Mouse (Mus musculus) cerebellum, adult 2 months (tissue): ENCODE measurements at regions not wholly inside any gene's neighbourhood (a gene's known extent, or its start where the extent isn't known, plus 50 kb on each side); places are given as distances from the start of the nearest gene placed in this dataset.
"Not testable (repeated sequence)": the region's sequence is repeated elsewhere in the genome, so short reads cannot be mapped to it uniquely, and the experiment has no call there.

Source experiments
- DNase-seq, 2 experiments: peaks; one replicate each; pipeline ENCODE4 v3.0.0; 2021
- H3K27ac ChIP-seq: fragments of 200-500 bp; 2 replicates; pipeline ENCODE4 v1.5.1; 2012; ENCODE audit warnings: low read length, control low read depth, inconsistent platforms; ENCODE audit not compliant: insufficient read depth
- H3K27me3 ChIP-seq: fragments of 200-500 bp; 2 replicates; pipeline ENCODE4 v1.6.1; 2012; ENCODE audit warnings: inconsistent platforms, mild to moderate bottlenecking, low read length, moderate library complexity; ENCODE audit not compliant: control insufficient read depth, insufficient read depth
- H3K4me1 ChIP-seq: fragments of 200-500 bp; 2 replicates; pipeline ENCODE4 v1.6.1; 2011; ENCODE audit warnings: low read length; ENCODE audit not compliant: control insufficient read depth, insufficient read depth
- H3K4me3 ChIP-seq: fragments of 200-500 bp; replicated peaks from 2 replicates; pipeline ENCODE3; 2011; ENCODE audit warnings: mild to moderate bottlenecking, low read depth, low read length, control low read depth; ENCODE audit not compliant: insufficient read depth
- CTCF ChIP-seq: fragments of 200-500 bp; IDR thresholded peaks from 2 replicates; pipeline ENCODE4 v1.5.1; 2011; ENCODE audit warnings: low read depth, mild to moderate bottlenecking, control low read depth, low read length, moderate library complexity, borderline replicate concordance; ENCODE audit not compliant: insufficient read depth
- POLR2A ChIP-seq: fragments of 200-500 bp; IDR thresholded peaks from 2 replicates; pipeline ENCODE4 v1.6.1; 2011; ENCODE audit warnings: low read length, control low read depth, borderline replicate concordance; ENCODE audit not compliant: insufficient read depth
- WGBS: fragments of 180-500 bp; shearing (Covaris S2); methylation state at CpG from one replicate; pipeline ENCODE4 v1.1.7; 2018; 5-methylcytosine and 5-hydroxymethylcytosine counted together

DNA sequence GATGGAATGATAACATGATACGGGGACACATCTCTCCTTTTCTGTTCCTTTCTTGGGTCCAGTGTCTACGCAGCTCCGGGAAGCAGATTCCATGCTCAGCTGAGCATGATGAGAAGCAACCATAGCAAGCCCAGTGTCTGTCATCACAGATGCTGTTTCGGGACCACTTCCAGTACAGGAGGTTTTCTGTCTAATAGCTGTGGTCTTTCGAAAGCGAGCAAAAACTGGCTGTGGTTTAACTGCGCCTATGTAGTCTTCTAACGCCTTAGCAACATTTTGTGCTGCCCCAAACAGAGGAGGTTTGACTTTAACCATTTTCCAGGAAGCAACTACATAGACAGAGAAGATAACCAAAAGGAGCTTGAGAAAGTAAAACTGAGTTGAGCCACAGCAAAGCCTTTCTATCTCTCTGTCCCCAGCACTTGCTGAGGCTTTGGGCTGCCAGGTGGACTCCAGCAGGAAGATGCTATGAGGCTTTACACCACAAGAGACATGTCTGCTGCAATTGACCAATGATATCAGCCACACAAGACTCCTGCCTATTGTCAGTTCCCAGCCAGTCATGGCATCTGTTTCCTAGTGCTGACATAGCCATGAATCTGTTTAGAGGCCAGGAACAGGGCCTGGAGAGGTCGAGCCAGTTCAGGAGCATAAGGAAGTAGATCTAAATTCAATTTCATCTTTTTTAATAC, 95.1 kb downstream of the Stard3nl start:
- 15% methylated on average over 9 of the region's 9 CpGs for WGBS
- peak; percentile 17 to 45 for DNase-seq
- H3K4me1 ChIP-seq = peaks cover 16% of the 10 kb centered on the region
- H3K27ac ChIP-seq = 0 out of 2 replicates have a peak overlapping the region, but pooled peaks have one; percentile 3
- H3K27me3 ChIP-seq, H3K4me3 ChIP-seq: not testable (repeated sequence)

DNA sequence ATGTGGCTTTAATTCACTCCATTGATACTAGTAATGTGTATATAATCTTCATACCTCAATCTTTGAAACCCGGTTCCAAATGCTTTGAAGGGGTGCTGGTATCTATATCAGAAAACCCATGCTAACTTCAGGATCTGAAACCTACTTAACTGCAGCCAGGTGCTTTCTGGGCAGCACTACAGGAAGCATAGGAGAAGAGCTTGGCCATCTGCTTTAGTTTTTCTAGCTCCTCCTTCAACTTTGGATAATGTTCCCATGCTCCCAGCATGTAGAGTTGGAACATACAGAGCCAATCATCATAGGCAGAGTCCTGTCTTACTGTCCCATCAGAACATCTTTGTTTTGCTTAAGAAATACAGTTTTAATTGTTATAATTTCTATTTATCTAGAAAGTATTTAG, 99.3 kb downstream of the Stard3nl start:
- Histone ChIP-seq H3K4me3 (no peak overlapping the region), H3K27ac (no peak overlapping the region), H3K27me3 (no peaks in the 10 kb centered on the region), H3K4me1 (peaks cover 16% of the 10 kb centered on the region)
- 24% methylated on average over 1 of the region's 1 CpGs for WGBS
- TF ChIP-seq CTCF = no peak
- DNase-seq = peak in 1 of 2 experiments; percentile 24

DNA sequence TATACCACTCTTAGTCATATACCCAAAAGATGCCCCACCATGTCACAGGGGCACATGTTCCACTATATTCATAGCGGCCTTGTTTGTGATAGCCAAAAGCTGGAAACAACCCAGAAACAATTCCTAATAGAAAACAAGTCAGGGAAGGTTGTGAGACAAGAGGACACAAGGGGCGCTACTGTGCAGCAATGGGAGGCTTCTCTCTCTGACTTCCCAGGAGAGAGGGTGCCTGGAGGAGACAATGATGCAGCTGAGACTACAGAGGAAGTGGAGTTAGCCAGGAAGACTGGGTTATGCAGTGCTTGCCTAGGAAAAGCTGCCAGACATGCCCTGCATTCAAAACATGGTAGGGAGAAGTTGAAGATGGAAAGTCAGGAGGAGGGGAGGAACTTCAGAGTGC, 102.6 kb downstream of the Stard3nl start:
- peaks cover 5% of the 10 kb centered on the region; the same call in 1 of the 2 replicates for H3K4me1 ChIP-seq
- H3K27ac ChIP-seq = no peak overlapping the region
- 83% methylated on average over 2 of the region's 2 CpGs for WGBS
- no peak for DNase-seq
- no peaks in the 10 kb centered on the region for H3K27me3 ChIP-seq
- no peak overlapping the region for H3K4me3 ChIP-seq
- TF ChIP-seq POLR2A = no peak
- TF ChIP-seq CTCF = no peak

DNA sequence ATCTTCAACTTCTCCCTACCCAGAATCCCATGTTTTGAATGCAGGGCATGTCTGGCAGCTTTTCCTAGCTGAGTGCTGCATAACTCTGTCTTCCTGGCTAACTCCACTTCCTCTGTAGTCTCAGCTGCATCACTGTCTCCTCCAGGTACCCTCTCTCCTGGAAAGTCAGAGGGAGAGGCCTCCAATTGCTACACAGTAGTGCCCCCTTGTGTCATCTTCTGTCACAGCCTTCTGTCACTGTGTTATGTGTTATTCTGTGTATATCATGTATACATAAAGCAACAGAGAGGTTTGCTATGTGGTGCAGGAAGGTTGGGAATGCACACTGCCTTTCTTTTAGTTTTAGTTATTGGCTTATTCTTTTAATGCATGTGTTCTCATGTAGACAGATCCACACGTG, 112.4 kb downstream of the Stard3nl start:
- Histone ChIP-seq H3K4me1 (no peaks in the 10 kb centered on the region), H3K27me3 (no peaks in the 10 kb centered on the region), H3K27ac (no peak overlapping the region), H3K4me3 (no peak overlapping the region)
- no peak for DNase-seq
- TF ChIP-seq POLR2A (no peak), CTCF (no peak)
- WGBS = 67% methylated on average over 1 of the region's 1 CpGs

DNA sequence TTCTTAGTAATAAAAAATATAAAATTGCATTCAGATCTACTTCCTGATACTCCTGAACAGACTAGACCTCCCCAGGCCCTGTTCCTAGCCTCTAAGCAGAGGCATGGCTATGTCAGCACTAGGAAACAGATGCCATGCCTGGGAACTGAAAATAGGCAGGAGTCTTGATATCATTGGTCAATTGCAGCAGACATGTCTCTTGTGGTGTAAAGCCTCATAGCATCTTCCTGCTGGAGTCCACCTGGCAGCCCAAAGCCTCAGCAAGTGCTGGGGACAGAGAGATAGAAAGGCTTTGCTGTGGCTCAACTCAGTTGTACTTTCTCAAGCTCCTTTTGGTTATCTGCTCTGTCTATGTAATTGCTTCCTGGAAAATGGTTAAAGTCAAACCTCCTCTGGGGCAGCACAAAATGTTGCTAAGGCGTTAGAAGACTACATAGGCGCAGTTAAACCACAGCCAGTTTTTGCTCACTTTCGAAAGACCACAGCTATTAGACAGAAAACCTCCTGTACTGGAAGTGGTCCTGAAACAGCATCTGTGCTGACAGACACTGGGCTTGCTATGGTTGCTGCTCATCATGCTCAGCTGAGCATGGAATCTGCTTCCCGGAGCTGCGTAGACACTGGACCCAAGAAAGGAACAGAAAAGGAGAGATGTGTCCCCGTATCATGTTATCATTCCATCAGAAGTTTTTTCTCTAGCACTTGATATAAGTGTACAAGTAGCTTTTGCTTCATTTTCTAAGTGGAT, 122.9 kb downstream of the Stard3nl start:
- not testable (repeated sequence) for H3K4me3 ChIP-seq, H3K27me3 ChIP-seq, H3K27ac ChIP-seq, H3K4me1 ChIP-seq, DNase-seq
- 28% methylated on average over 6 of the region's 6 CpGs for WGBS

DNA sequence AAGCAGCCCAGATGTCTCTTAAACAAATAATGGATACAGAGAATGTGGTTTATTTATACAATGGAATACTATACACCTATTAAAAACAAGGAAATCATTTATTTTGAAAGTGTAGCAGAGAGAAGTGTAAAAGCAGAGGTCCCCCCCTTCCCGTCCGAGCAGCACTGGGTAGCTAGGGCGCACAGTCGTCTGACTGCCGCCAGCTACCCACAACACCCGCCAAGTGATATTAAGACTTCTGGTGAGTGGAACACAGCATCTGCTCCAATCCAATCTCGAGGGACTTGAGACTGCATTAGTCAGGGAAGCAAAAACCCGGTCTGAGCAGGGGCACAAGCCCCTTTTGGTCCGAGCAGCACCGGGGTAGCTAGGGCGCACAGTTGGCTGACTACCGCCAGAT, 130.6 kb downstream of the Stard3nl start:
- not testable (repeated sequence) for H3K27me3 ChIP-seq, H3K4me3 ChIP-seq, DNase-seq, H3K4me1 ChIP-seq, H3K27ac ChIP-seq
- WGBS = 81% methylated on average over 12 of the region's 12 CpGs

DNA sequence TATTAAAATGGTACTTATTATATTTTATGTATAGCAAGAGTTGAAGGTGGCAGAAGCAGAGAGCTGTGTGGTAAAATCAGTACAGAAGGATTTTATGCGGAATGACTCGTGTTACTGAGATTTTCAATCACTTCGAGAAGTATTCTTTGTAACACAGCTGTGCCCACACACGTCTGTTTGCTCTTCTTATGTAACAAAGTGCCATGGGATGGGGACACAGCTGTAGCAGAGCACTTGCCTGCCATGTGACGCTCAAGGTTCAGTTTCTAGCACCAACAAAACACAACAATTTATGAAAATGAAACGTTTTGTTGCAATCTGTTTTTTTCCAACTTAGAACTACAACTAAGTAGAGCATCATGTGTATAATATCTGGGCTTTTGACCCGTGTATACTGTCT, 149.0 kb downstream of the Stard3nl start:
- not testable (repeated sequence) for H3K4me3 ChIP-seq, H3K27ac ChIP-seq, H3K4me1 ChIP-seq, H3K27me3 ChIP-seq, DNase-seq
- WGBS = 74% methylated on average over 6 of the region's 7 CpGs

DNA sequence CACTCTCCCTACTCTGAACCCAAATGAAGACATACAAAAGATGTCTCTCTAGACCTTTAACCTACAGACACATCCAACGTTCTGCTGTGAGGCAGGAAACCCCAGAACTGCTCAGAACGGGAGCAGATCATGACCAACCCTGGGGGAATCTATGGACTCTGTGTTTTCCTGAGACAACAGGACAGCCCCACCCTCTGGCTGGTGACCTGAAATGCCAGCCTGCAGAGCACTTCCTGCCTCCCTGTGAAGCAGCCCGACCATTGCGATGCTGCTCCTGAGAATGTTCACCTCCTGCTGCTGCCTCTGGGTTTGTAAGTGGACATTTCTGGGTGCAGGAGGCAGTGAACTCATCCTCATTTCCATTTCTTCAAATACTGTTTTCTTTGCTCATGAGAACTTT, 153.0 kb downstream of the Stard3nl start:
- not testable (repeated sequence) for H3K4me1 ChIP-seq, H3K4me3 ChIP-seq, H3K27ac ChIP-seq, DNase-seq, H3K27me3 ChIP-seq
- 38% methylated on average over 4 of the region's 4 CpGs for WGBS

DNA sequence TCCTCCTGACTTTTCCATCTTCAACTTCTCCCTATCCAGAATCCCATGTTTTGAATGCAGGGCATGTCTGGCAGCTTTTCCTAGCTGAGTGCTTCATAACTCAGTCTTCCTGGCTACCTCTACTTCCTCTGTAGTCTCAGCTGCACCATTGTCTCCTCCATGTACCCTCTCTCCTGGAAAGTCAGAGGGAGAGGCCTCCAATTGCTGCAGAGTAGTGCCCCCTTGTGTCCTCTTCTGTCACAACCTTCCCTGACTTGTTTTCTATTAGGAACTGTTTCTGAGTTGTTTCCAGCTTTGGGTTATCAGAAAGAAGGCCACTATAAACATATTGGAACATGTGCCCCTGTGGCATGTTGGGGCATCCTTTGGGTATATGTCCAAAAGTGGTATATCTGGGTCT, 159.3 kb downstream of the Stard3nl start:
- no peaks in the 10 kb centered on the region for H3K4me1 ChIP-seq
- no peaks in the 10 kb centered on the region for H3K27me3 ChIP-seq
- no peak overlapping the region for H3K4me3 ChIP-seq
- no peak overlapping the region for H3K27ac ChIP-seq
- no peak for TF ChIP-seq POLR2A
- peak; percentile 26; the same call in 1 of the 2 replicates for TF ChIP-seq CTCF
- DNase-seq = peak in 1 of 2 experiments; percentile 4
